ENCODE assay signal across 9 mouse cellular contexts in the genomic region with DNA sequence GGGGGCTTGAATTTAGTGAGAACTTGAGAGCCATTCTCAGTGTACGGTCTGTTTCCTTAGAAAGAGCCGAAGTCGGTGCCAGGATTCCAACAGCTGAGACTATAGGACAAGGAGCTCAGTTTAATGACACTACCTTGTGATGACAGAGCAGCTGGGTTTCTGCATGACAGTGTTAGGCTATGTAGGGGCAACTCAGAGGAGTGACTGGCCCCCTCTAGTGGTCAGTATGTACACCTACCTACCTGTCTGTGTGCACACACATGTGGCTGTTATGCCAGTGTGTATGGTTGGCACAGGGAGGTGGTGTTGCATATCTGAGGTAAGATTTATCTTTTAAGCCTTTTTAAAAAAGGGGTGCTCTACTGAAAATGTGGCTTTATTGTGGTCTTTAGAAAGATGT. TPM values are rescaled to one million over a fixed set of nuclear protein-coding genes. Genes with fewer than 3 reads are reported as not detected.
DNase-seq lines count a peak whose midpoint lies in the region; ATAC-seq and TF ChIP-seq lines count a peak whose summit lies in the region.
"Had no signal": no experiment of that assay in that cellular context is flagged by ENCODE, and none has a peak within 500 bp of the region (broad histone marks: within the 10 kb centered on the region; RNA-seq: fewer than 3 reads in every experiment).

No protein-coding gene starts in this region.

- TF ChIP-seq EP300 in ES-Bruce4 (IDR thresholded peaks at IDR 0.05; ENCODE audit: insufficient read depth, low read depth, low read length): no peak

- no peak for DNase-seq in gastrocnemius, adult 2 months
- DNase-seq in gastrocnemius, postnatal 10 days: no peak
- DNase-seq in forelimb bud, embryonic 11.5 days (ENCODE audit: low read depth, low spot score): peak; percentile 37
- peak; percentile 49 for DNase-seq in liver, embryonic 13.5 days
- DNase-seq in thymus, adult 18-20 months: peak; percentile 15 to 32
- DNase-seq in adrenal gland, postnatal 25 days: no peak
- no peak for DNase-seq in frontal cortex, postnatal 14 days (ENCODE audit: low spot score in 2 of 2)

- intact Hi-C loops in gastrocnemius, adult 2 months (cut with DNase I): no loop called here

- peaks cover 6% of the 10 kb centered on the region; the same call in 1 of the 2 replicates for H3K9me3 ChIP-seq in ES-Bruce4 (replicated peaks; ENCODE audit: control insufficient read depth, insufficient read depth, low read length, poor library complexity, severe bottlenecking)
- H3K9me3 ChIP-seq in liver, embryonic 13.5 days (replicated peaks): peaks cover 5% of the 10 kb centered on the region

- 80% methylated on average over 3 of the region's 3 CpGs for WGBS in liver, embryonic 13.5 days (ENCODE audit: insufficient replicate concordance)

- ATAC-seq in liver, embryonic 13.5 days (ENCODE audit: low read depth): peak; percentile 78

- peaks cover 2% of the 10 kb centered on the region for H3K36me3 ChIP-seq in ES-Bruce4 (ENCODE audit: control insufficient read depth, insufficient read depth, low read length, poor library complexity, severe bottlenecking)
- H3K36me3 ChIP-seq in liver, embryonic 13.5 days: no peaks in the 10 kb centered on the region

- no peak for TF ChIP-seq POLR2A in ES-Bruce4 (IDR thresholded peaks at IDR 0.05; ENCODE audit: insufficient read depth, low read length)

- TF ChIP-seq CTCF in gastrocnemius, adult 2 months (IDR thresholded peaks at IDR 0.05): peak; percentile 61
- TF ChIP-seq CTCF in ES-Bruce4 (IDR thresholded peaks at IDR 0.05; ENCODE audit: low read depth, low read length): peak; percentile 77

- no peaks in the 10 kb centered on the region for H3K27me3 ChIP-seq in ES-Bruce4 (ENCODE audit: control insufficient read depth, insufficient read depth, low read length, poor library complexity, severe bottlenecking)
- no peaks in the 10 kb centered on the region for H3K27me3 ChIP-seq in liver, embryonic 13.5 days

- H3K4me3 ChIP-seq in gastrocnemius, adult 2 months: no peak overlapping the region
- H3K4me3 ChIP-seq in ES-Bruce4 (ENCODE audit: low read depth, low read length): no peak overlapping the region
- no peak overlapping the region for H3K4me3 ChIP-seq in liver, embryonic 13.5 days (replicated peaks)
- H3K4me3 ChIP-seq: megakaryocyte, embryonic 14.5 days had no signal

- no peak overlapping the region for H3K27ac ChIP-seq in gastrocnemius, adult 2 months
- H3K27ac ChIP-seq in ES-Bruce4 (ENCODE audit: insufficient read depth, low read length): no peak overlapping the region
- H3K27ac ChIP-seq in liver, embryonic 13.5 days: no peak overlapping the region

- no peak overlapping the region for H3K9ac ChIP-seq in ES-Bruce4 (ENCODE audit: low read depth, poor library complexity, severe bottlenecking)
- H3K9ac ChIP-seq in liver, embryonic 13.5 days: no peak overlapping the region

- peaks cover 3% of the 10 kb centered on the region for H3K4me1 ChIP-seq in ES-Bruce4 (ENCODE audit: control insufficient read depth, insufficient read depth, low read length)
- H3K4me1 ChIP-seq in liver, embryonic 13.5 days (replicated peaks): peaks cover 48% of the 10 kb centered on the region
- H3K4me1 ChIP-seq: megakaryocyte, embryonic 14.5 days had no signal

- H3K4me2 ChIP-seq in liver, embryonic 13.5 days: no peak overlapping the region

RNA-seq across cellular contexts. Expression of a gene that starts 56.6 kb away (rescaled TPM):
- total RNA-seq in gastrocnemius, adult 2 months (2021): under 1 TPM; 0.78 to 0.87 TPM
- 1 to 10 TPM; 5.3 to 5.5 TPM for total RNA-seq in gastrocnemius, postnatal 10 days (2021)
- 0.75 and 0.88 TPM in 2 replicates for polyA plus RNA-seq in ES-Bruce4 (2011; ENCODE audit: insufficient read depth, insufficient read length, low read depth, missing spikeins)
- 0.44 and 0.60 TPM in 2 replicates for polyA plus RNA-seq in liver, embryonic 13.5 days (2015; fragmentation: Nextera tagmentation; extraction: Ambion mirVana)
- 1.00 and 1.2 TPM in 2 replicates for total RNA-seq in adrenal gland, postnatal 25 days (2021)

Comparison
In these comparisons a context has a peak if more than half of its experiments do, and no peak if none do; other contexts are left out.
1. DNase-seq: peak in forelimb bud, embryonic 11.5 days (single experiment), liver, embryonic 13.5 days (single experiment) and thymus, adult 18-20 months (2 of 2); none in gastrocnemius, adult 2 months (single experiment), gastrocnemius, postnatal 10 days (single experiment), adrenal gland, postnatal 25 days (single experiment) and frontal cortex, postnatal 14 days (0 of 2).